Mouse (Mus musculus): ENCODE data around the gene March8. TPM values are rescaled to one million over a fixed set of nuclear protein-coding genes. Genes with fewer than 3 reads are reported as not detected.
"Not testable (repeated sequence)": the region's sequence is repeated elsewhere in the genome, so short reads cannot be mapped to it uniquely, and the experiment has no call there.

Gene March8
- polyA plus RNA-seq (2015; fragmentation: Nextera tagmentation; extraction: Ambion mirVana): 5.7 and 6.6 TPM in 2 replicates

DNA sequence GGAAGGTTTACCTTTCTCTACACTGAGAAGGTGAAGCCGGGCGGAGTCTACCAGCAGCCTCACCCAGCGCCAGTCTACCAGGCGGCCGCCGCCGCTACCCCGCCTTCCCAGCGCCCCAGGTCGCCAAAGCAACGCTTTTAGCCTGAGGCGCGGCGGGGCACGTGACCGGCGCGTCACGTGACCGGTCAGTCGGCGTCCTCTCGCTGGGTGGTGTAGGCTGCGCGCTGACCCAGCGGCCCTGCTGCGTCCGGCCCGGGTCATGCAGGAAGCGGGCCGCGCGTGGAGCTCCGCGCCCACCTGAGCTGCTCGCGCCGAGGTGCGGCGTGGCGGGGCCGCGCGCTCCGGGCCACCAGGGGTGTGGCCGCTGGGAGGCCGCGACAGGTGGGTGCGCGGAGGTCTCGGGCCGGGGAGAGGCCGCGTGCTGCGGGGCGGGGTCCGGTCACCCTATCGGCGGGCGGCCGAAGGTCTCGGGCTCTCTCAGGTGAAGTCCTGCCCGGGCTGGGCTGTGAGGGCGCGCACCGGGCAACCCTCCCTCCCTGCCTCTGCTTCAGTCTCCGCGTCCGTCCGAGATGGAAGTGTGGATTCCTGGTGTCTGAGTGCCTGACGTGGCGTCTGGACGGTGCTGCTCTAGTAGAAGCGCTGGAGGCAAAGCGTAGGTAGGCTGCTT, at the start of gene March8:
TSS of gene March8 (plus strand) at position 190 of the 667 bp plus-strand sequence.
- DNase-seq (ENCODE audit: low spot score): peak; percentile 63

GRCm38 (mm10) chr6:116311411-116311810, 26.4 kb upstream of the March8 start:
- no peak for DNase-seq (ENCODE audit: low spot score)

GRCm38 (mm10) chr6:116319259-116319658, 18.6 kb upstream of the March8 start:
- DNase-seq (ENCODE audit: low spot score): no peak

GRCm38 (mm10) chr6:116326641-116327040, 11.2 kb upstream of the March8 start:
- DNase-seq (ENCODE audit: low spot score): no peak

DNA sequence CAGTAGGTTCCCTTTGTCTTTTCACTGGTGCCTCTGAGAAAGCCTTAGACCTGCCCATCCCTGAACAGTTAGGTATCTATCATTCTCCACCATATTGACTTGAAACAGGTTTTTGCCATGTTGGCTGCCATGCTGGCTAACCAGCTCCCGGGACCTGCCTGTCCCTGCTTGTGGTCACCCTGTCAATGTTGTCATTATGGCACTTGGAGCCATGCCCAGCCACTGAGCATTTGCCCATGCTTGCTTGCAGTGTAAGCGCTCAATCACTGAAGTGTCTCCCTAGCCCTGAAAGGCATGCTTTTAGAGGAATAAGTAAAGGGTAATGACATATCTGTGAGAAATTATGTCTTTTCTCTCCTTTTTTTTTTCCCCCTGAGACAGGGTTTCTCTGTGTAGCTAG, 6.4 kb upstream of the March8 start:
- no peak for DNase-seq (ENCODE audit: low spot score)

GRCm38 (mm10) chr6:116337466-116337834, 374 bp upstream of the March8 start:
- DNase-seq (ENCODE audit: low spot score): no peak

DNA sequence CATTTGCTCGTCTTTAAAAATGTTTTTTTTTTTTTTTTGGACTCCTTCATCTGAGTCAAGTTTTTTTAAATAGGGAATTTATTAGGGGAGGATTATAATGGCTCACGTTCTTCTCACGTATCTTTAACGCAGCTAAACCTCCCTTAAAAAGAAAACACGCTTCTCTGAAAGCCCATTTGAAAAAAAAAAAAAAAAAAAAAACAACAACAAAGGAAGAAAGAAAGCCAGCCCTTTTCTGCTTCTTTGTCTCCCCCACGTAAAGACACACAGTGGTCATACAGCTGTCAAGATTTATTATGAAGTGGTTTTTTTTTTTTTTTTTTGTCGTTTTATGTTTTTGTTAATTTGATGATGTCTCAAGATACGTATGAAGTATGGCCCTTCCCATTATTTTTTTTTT, 696 bp downstream of the March8 start:
- no peak for DNase-seq (ENCODE audit: low spot score)

- no peak for DNase-seq (ENCODE audit: low spot score)
These were observed 1.3 kb downstream of the March8 start for GRCm38 (mm10) chr6:116339088-116339487.

- no peak for DNase-seq (ENCODE audit: low spot score)
These were observed 2.7 kb downstream of the March8 start for GRCm38 (mm10) chr6:116340521-116340920.

DNA sequence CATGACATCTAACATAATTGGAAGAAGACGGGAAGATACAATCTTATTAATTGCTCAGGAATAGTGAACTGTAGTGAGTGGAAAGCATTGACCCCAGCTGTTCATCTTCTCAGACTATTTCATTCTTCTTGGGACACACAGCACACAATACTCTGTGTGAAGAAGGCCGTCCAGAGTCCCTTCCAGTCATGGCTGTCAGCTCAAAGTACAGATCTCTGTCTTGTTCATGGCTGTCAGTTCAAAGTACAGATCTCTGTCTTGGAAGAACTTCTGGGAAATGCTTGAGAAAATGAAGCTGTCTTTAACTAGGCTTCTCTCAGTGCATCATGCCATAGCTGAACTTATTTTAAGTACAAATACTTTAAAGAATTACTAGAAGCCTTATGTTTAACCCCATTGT, 10.1 kb downstream of the March8 start:
- no peak for DNase-seq (ENCODE audit: low spot score)

GRCm38 (mm10) chr6:116349997-116350396, 12.2 kb downstream of the March8 start:
- no peak for DNase-seq (ENCODE audit: low spot score)

DNA sequence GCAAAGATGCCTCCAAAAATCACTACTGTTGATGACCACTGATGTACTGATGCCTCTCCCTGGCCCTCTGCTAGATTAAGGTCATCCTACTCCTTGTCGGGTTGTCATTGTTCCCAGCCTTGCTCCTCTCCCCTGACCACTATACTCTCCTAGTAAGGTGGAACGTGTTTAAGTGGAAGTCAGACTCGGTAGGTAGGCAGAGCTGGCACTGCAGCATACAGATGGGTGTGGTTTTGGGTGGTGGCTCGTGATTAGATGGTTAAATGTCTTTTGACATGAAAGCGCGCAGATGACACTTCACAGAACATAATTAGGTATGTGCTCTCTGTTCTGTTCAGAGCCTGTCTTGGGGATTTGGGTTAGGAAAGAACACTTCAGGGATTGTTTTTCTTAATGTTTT, 12.8 kb downstream of the March8 start:
- DNase-seq (ENCODE audit: low spot score): no peak

GRCm38 (mm10) chr6:116351534-116351933, 13.7 kb downstream of the March8 start:
- DNase-seq (ENCODE audit: low spot score): no peak

GRCm38 (mm10) chr6:116353428-116353827, 15.6 kb downstream of the March8 start:
- no peak for DNase-seq (ENCODE audit: low spot score)

- not testable (repeated sequence) for DNase-seq (ENCODE audit: low spot score)
These were observed 18.6 kb downstream of the March8 start for GRCm38 (mm10) chr6:116356311-116356947.

DNA sequence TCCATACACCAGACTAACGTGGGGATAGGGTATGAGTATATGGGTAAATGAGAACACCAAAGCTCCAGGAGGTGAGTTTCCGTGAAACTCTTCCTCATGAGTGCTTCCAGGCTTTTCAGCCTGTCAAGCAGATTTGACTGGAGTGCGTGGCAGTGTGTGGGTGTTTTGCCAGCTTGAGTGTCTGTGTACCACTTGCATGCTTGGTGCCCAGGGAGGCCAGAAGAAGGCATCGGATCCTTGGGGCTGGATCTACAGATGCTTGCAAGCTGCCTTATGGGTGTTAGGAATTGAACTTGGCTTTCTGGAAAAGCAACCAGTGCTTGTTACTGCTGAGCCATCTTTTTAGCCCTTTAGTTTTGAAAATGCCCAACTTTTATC, 19.1 kb downstream of the March8 start:
- no peak for DNase-seq (ENCODE audit: low spot score)

GRCm38 (mm10) chr6:116358056-116358455, 20.2 kb downstream of the March8 start:
- no peak for DNase-seq (ENCODE audit: low spot score)

DNA sequence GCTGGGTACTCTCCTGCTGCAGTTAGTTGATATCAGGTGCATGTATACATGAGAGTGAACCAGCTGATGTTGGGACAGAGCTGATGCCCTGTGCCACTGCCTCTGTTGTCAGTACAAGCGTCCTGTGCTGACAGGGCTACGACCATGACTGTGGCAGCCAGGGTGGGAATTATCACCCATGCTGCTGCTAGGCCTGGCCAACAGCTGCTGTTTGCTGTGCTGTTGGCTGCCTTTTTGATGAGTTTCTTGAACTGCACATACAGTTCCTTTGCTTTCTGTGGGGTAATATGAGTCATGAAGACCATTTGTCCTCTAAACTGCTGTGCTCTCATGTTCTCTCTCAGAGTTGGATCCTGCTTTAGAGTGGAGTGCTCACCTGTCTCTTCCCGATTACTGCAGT, 21.4 kb downstream of the March8 start:
- no peak for DNase-seq (ENCODE audit: low spot score)

DNA sequence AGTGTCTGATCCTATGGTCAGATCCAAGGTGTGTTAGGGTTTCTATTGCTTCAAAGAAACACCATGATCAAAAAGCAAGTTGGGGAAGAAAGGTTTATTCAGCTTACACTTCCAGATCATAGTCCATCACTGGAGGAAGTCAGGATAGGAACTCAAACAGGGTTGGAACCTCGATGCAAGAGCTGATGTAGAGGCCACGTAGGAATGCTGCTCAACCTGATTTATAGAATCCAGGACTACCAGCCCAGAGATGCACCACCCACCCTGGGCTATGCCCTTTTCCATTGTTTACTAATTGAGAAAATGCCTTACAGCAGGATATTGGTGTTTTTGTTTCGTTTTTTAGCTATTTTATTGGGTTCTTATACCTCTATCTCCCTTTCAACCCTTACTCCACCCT, 23.6 kb downstream of the March8 start:
- no peak for DNase-seq (ENCODE audit: low spot score)

- DNase-seq (ENCODE audit: low spot score): no peak
These were observed 24.2 kb downstream of the March8 start for GRCm38 (mm10) chr6:116361993-116362392.

- no peak for DNase-seq (ENCODE audit: low spot score)
These were observed 30.1 kb downstream of the March8 start for GRCm38 (mm10) chr6:116367971-116368370.

DNA sequence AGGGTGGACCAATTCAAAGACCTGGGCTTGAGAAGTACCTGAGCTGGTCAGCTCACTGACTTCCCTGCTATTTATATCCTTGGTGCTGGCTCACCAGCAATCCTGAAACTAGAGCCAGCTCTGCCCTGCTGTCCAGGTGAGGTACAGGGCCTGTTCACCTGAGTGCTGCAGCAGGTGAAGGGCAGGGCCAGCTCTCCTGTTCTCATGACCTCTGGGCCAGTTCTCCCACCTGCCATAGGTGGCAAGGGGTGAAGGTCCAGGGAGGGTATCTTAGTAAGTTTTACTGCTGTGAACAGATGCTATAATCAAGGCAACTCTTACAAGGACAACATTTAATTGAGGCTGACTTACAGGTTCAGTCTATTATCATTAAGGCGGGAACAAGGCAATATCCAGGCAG, 32.0 kb downstream of the March8 start:
- DNase-seq (ENCODE audit: low spot score): no peak

Measured in thymus, postnatal 0 days (tissue).